Mouse (Mus musculus): ENCODE results near the gene C1qa.

The C1qa gene

GRCm38 (mm10) chr4:136898637-136899036, at the start of gene C1qa:
Gene C1qa, minus strand, starts transcription at chr4:136898803.
- DNase-seq (ENCODE audit: low read depth in 1 of 2, low spot score in 2 of 2), result no peak

- DNase-seq (ENCODE audit: low read depth in 1 of 2, low spot score in 2 of 2), result no peak
Measured at GRCm38 (mm10) chr4:136945397-136945796, 46.8 kb upstream of the C1qa start.

DNA sequence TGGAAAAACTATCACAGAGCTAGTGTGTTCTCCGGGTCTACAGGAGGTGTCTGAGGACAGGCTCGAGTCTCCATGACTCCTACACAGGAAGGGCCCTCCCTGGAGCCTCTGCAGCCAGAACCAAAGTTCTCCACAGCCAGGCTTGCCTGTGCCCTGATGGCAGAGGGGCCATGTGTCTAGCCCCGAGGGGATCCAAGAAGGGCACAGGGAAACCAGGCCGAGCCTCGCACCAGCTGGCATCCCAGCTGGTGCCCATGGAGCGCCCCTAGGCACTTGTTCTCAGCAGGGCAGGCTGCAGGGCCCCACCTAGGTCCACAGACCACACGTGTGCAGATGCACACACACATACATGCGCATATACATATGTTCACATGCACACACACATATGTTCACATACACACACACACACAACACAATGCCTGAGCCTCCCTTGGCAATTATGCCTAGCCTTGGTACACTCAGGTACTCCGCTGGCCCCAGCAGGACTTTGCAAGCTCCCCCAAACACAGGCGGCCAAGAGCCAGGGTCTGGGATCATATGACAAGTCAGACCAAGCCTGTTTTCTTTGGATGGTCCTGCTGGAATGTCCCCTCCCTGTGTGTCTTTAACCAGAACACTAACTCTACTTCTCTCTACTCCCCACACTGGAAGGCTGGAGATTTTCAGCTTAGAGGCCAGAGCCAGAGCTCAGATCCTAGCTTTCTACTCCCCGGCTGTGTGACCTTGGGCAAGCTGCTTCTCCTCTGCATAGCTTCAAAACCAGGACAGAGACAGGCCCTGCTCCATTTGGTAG, 46.2 kb upstream of the C1qa start:
- DNase-seq (ENCODE audit: low read depth in 1 of 2, low spot score in 2 of 2), result no peak

- no peak for DNase-seq (ENCODE audit: low read depth in 1 of 2, low spot score in 2 of 2)
Measured at GRCm38 (mm10) chr4:136943175-136943574, 44.6 kb upstream of the C1qa start.

DNA sequence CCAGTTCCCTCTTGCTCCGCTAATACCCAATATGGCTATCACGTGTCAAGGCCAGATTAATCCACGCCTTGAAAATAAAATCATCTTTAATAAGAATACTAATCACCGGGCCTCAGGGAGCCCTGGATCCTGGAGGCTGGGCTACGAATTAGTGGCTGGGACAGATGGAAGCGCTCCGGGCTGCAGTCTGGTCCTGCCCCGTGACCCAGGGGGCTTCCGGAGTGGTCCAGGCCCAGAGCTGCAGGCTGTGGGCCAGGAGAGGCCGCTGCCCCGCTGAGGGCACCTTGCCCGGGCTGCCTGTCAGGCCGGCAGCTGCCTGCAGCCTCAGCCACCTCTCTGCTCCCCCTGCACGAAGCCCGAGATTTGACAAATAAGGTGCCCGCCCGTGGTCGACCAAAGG, 44.2 kb upstream of the C1qa start:
- DNase-seq (ENCODE audit: low read depth in 1 of 2, low spot score in 2 of 2), result no peak

GRCm38 (mm10) chr4:136937935-136938334, 39.3 kb upstream of the C1qa start:
- DNase-seq (ENCODE audit: low read depth in 1 of 2, low spot score in 2 of 2), result no peak

GRCm38 (mm10) chr4:136937344-136937743, 38.7 kb upstream of the C1qa start:
- no peak for DNase-seq (ENCODE audit: low read depth in 1 of 2, low spot score in 2 of 2)

- DNase-seq (ENCODE audit: low read depth in 1 of 2, low spot score in 2 of 2), result no peak
Measured at GRCm38 (mm10) chr4:136934746-136935613, 36.4 kb upstream of the C1qa start.

- DNase-seq (ENCODE audit: low read depth in 1 of 2, low spot score in 2 of 2), result no peak
Measured at GRCm38 (mm10) chr4:136930474-136930873, 31.9 kb upstream of the C1qa start.

DNA sequence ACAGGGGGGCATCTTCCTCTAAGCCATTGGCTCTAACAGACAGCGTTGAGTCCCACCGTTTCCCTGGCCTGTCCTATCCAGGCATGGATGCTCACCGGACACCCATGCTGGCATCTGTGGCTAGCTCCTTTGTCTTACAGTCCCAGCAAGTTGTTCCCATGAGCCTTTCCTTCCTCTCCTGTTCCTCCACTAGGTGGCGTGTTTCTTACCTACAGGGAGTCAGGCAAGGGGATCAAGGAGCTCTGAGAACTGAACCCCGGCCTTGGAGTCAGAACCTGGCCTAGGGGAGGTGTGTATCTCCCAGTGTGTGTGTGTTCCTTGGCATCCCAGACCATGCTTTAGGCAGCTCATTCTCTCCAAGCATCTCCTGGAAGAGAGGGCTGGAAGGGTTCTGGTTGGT, 30.3 kb upstream of the C1qa start:
- no peak for DNase-seq (ENCODE audit: low read depth in 1 of 2, low spot score in 2 of 2)

GRCm38 (mm10) chr4:136925804-136926203, 27.2 kb upstream of the C1qa start:
- no peak for DNase-seq (ENCODE audit: low read depth in 1 of 2, low spot score in 2 of 2)

GRCm38 (mm10) chr4:136924529-136924928, 25.9 kb upstream of the C1qa start:
- no peak for DNase-seq (ENCODE audit: low read depth in 1 of 2, low spot score in 2 of 2)

DNA sequence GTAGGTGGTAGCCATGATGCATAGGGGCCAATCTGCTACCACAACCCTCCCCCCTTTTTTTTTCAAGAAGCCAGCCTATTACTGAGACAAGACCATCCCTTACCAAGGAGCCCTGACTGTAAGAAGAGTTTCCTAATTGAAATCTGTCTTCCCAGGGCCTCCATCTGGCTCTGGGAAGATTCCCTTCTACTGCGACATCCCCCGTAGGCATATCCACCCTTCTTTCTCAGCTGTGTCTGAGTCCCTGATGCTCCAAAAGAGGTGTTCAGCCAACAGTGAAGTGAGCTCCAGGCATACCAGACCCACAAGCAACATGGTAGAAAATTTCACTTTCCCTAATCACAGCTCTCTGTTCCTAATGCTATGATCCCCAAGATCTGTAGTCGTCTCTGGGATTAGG, 20.9 kb upstream of the C1qa start:
- DNase-seq (ENCODE audit: low read depth in 1 of 2, low spot score in 2 of 2), result no peak

- no peak for DNase-seq (ENCODE audit: low read depth in 1 of 2, low spot score in 2 of 2)
Measured at GRCm38 (mm10) chr4:136918834-136919233, 20.2 kb upstream of the C1qa start.

DNA sequence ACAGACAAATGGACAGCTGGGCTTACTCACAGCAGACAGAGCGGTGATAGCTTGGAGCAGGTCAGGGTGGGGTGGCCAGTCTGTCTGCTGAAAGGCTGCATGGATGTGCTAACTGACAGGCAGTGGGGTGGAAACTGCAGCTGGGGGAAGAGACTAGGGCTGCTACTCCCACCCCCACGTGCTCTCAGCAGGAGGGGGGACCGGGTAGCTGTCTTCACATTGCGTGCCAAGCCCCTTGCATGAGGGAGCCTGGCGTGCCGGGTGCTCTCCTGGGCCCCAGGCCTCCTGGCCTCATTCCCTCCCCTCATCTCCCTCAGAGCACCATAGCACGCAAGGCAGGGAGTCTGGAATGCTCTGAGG, 18.5 kb upstream of the C1qa start:
- no peak for DNase-seq (ENCODE audit: low read depth in 1 of 2, low spot score in 2 of 2)

- DNase-seq (ENCODE audit: low read depth in 1 of 2, low spot score in 2 of 2), result no peak
Measured at GRCm38 (mm10) chr4:136916359-136917164, 18.0 kb upstream of the C1qa start.

DNA sequence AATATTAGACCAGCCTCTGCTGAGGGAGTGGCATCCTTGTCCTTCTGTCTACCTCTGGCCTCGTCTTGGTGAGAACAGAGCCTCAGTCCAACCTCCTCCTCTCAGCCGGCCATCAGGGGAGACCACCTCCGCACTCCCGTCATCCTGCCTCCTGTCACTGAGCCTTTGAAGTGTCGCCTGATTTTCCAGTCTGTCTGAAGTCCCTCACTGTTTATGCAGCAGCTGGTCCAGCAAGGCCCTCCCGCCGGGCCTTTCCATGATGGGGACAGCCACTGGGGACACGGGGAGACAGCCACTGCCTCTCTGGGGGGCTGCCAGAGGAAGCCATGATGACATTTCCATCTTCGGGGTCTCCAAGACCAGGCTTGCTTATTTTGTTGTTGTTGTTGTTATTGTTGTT, 14.2 kb upstream of the C1qa start:
- DNase-seq (ENCODE audit: low read depth in 1 of 2, low spot score in 2 of 2), result no peak

GRCm38 (mm10) chr4:136911804-136912203, 13.2 kb upstream of the C1qa start:
- no peak for DNase-seq (ENCODE audit: low read depth in 1 of 2, low spot score in 2 of 2)

GRCm38 (mm10) chr4:136911211-136911646, 12.6 kb upstream of the C1qa start:
- DNase-seq (ENCODE audit: low read depth in 1 of 2, low spot score in 2 of 2), result no peak

DNA sequence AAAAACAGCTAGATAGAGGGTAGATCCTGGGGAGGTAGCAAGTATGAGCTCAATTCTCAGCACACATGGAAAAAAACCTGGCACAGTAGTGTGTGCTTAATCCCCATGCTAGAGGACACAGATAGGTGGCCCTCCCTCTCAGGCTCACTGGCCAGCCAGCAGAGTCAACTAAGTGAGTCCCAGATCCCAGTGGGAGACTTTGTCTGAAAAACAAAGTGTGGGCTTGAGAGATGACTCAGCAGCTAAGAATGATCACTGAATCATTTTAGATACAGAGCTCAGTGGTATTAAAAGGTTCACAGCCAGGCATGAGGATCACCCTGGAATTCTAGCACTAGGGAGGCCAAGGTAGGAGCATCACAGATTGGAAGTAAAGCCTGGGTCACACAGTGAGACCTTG, 9.2 kb upstream of the C1qa start:
- no peak for DNase-seq (ENCODE audit: low read depth in 1 of 2, low spot score in 2 of 2)

DNA sequence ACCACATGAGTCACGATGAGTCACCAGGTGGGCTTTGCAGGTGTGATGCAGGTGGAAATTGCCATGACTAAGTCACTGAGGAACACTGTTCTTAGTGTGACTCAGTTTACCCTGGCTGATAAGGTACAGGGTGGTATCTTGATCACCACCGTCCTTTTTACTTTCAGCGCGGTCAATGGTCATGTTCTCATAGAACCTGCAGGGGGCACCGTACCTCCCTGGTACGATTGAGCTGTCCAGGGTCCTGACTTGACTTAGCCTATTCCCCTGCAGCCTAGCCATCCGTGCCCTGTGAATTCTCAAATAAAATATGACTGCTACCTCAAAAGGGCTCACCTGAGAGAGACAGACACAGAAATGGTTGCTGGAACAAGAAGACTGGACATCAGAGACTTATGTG, 8.4 kb upstream of the C1qa start:
- no peak for DNase-seq (ENCODE audit: low read depth in 1 of 2, low spot score in 2 of 2)

Measured in monocyte, adult 2 months (primary cell).